Mouse (Mus musculus) liver, adult 2 months (tissue): Measurements from ENCODE around the gene Gm11034. TPM values are rescaled to one million over a fixed set of nuclear protein-coding genes. Genes with fewer than 3 reads are reported as not detected.

Experiments used
- DNase-seq: peaks from one replicate; pipeline ENCODE4 v3.0.0-alpha.2; 2011; ENCODE audit warnings: low read depth, low spot score; ENCODE audit errors: extremely low read depth
- H3K27ac ChIP-seq: fragments of 200-500 bp; replicated peaks from 2 replicates; pipeline ENCODE4 v1.5.1; 2012; ENCODE audit warnings: low read depth, mild to moderate bottlenecking, control low read depth, inconsistent platforms, low read length; ENCODE audit not compliant: insufficient read depth
- H3K27me3 ChIP-seq: fragments of 200-500 bp; 2 replicates; pipeline ENCODE4 v1.6.1; 2012; ENCODE audit warnings: mild to moderate bottlenecking, moderate library complexity, low read length, inconsistent platforms; ENCODE audit not compliant: control insufficient read depth, insufficient read depth
- H3K36me3 ChIP-seq: fragments of 200-500 bp; 2 replicates; pipeline ENCODE4 v1.6.1; 2012; ENCODE audit warnings: low read length, inconsistent platforms; ENCODE audit not compliant: control insufficient read depth, insufficient read depth
- H3K4me1 ChIP-seq: fragments of 200-500 bp; 2 replicates; pipeline ENCODE4 v1.6.1; 2011; ENCODE audit warnings: low read length; ENCODE audit not compliant: control insufficient read depth, insufficient read depth
- H3K4me3 ChIP-seq: fragments of 200-500 bp; 2 replicates; pipeline ENCODE4 v1.5.1; 2011; ENCODE audit warnings: low read depth, mild to moderate bottlenecking, control low read depth, low read length, moderate library complexity; ENCODE audit not compliant: insufficient read depth
- H3K79me2 ChIP-seq: fragments of 200-500 bp; 2 replicates; pipeline ENCODE4 v1.6.1; 2012; ENCODE audit warnings: inconsistent platforms, mild to moderate bottlenecking, low read length, moderate library complexity; ENCODE audit not compliant: control insufficient read depth, insufficient read depth
- H3K9ac ChIP-seq: fragments of 200-500 bp; 2 replicates; pipeline ENCODE4 v1.6.1; 2012; ENCODE audit warnings: low read depth, mild to moderate bottlenecking, control low read depth, inconsistent platforms, low read length
- CTCF ChIP-seq: fragments of 200-500 bp; IDR thresholded peaks from 2 replicates; pipeline ENCODE4 v1.5.1; 2011; ENCODE audit warnings: low read depth, low read length, control low read depth
- POLR2A ChIP-seq: fragments of 200-500 bp; IDR thresholded peaks from 2 replicates; pipeline ENCODE4 v1.6.1; 2011; ENCODE audit warnings: low read length, control low read depth; ENCODE audit not compliant: insufficient read depth; ENCODE audit errors: extremely low read depth
- WGBS: fragments of 180-500 bp; shearing (Covaris S2); methylation state at CpG from one replicate; pipeline ENCODE4 v1.1.7; 2018; 5-methylcytosine and 5-hydroxymethylcytosine counted together
- polyA plus RNA-seq: library from polyadenylated mRNA; depleted of rRNA; stranded (reverse); fragments of >200 nt; gene quantifications from 2 replicates; pipeline ENCODE4 v1.2.3, GENCODE M21; 2012
- total RNA-seq: library from RNA; depleted of rRNA; stranded (reverse); fragments of >200 nt; gene quantifications from 2 replicates; pipeline ENCODE4 v1.2.3, GENCODE M21; 2014

Gene Gm11034
- total and polyA plus RNA-seq, 2 experiments = not detected

- no peak overlapping the region; the same call in 1 of the 2 replicates for H3K27ac ChIP-seq
Measured at GRCm38 (mm10) chr8:72210222-72210621, 3.2 kb downstream of the Gm11034 start.

GRCm38 (mm10) chr8:72208582-72208981, 4.9 kb downstream of the Gm11034 start:
- peak; percentile 56 for DNase-seq
- WGBS = 48% methylated on average over 1 of the region's 1 CpGs
- no peaks in the 10 kb centered on the region for H3K79me2 ChIP-seq
- no peak overlapping the region for H3K4me3 ChIP-seq
- peaks cover 1% of the 10 kb centered on the region; the same call in 1 of the 2 replicates for H3K4me1 ChIP-seq
- H3K27ac ChIP-seq = peak overlapping the region; percentile 57; the same call in 1 of the 2 replicates
- H3K27me3 ChIP-seq = no peaks in the 10 kb centered on the region
- H3K36me3 ChIP-seq = no peaks in the 10 kb centered on the region
- TF ChIP-seq POLR2A = no peak
- no peak for TF ChIP-seq CTCF
- no peak overlapping the region for H3K9ac ChIP-seq

More at GRCm38 (mm10) chr8:72210222-72210621, 3.2 kb downstream of the Gm11034 start:
- 56% methylated on average over 4 of the region's 4 CpGs for WGBS
- peak; percentile 27 for DNase-seq
- no peak overlapping the region for H3K4me3 ChIP-seq
- peaks cover 1% of the 10 kb centered on the region; the same call in 1 of the 2 replicates for H3K4me1 ChIP-seq
- TF ChIP-seq CTCF (no peak), POLR2A (no peak)
- H3K9ac ChIP-seq = no peak overlapping the region
- no peaks in the 10 kb centered on the region for H3K36me3 ChIP-seq
- no peaks in the 10 kb centered on the region for H3K79me2 ChIP-seq
- H3K27me3 ChIP-seq = no peaks in the 10 kb centered on the region

- no peaks in the 10 kb centered on the region for H3K4me1 ChIP-seq
- H3K9ac ChIP-seq = no peak overlapping the region
- H3K36me3 ChIP-seq = no peaks in the 10 kb centered on the region
- 72% methylated on average over 8 of the region's 8 CpGs for WGBS
- no peak for DNase-seq
- TF ChIP-seq POLR2A (no peak), CTCF (no peak)
- H3K27ac ChIP-seq = no peak overlapping the region
- H3K4me3 ChIP-seq = no peak overlapping the region
- H3K27me3 ChIP-seq = no peaks in the 10 kb centered on the region
- no peaks in the 10 kb centered on the region for H3K79me2 ChIP-seq
Measured at GRCm38 (mm10) chr8:72197997-72198396, 15.4 kb downstream of the Gm11034 start.

- H3K27me3 ChIP-seq = no peaks in the 10 kb centered on the region
- no peaks in the 10 kb centered on the region for H3K36me3 ChIP-seq
- H3K79me2 ChIP-seq = no peaks in the 10 kb centered on the region
- DNase-seq = no peak
- TF ChIP-seq CTCF (no peak), POLR2A (no peak)
- no peak overlapping the region for H3K4me3 ChIP-seq
- no peak overlapping the region for H3K9ac ChIP-seq
- H3K27ac ChIP-seq = no peak overlapping the region
- H3K4me1 ChIP-seq = no peaks in the 10 kb centered on the region
Measured at GRCm38 (mm10) chr8:72192065-72192464, 21.4 kb downstream of the Gm11034 start.

GRCm38 (mm10) chr8:72190215-72190539, 23.3 kb downstream of the Gm11034 start:
- H3K4me3 ChIP-seq = no peak overlapping the region
- no peak overlapping the region for H3K27ac ChIP-seq

GRCm38 (mm10) chr8:72189417-72190214, 23.8 kb downstream of the Gm11034 start, which contains the start of gene Hsh2d:
Gene Hsh2d (plus strand): TSS chr8:72189638.
- WGBS = 66% methylated on average over 12 of the region's 12 CpGs
- Histone ChIP-seq H3K36me3 (no peaks in the 10 kb centered on the region), H3K4me1 (no peaks in the 10 kb centered on the region), H3K27me3 (no peaks in the 10 kb centered on the region), H3K79me2 (no peaks in the 10 kb centered on the region), H3K27ac (no peak within 1 kb of the TSS), H3K4me3 (peak within 1 kb of the TSS; percentile 21; the same call in 1 of the 2 replicates), H3K9ac (no peak within 1 kb of the TSS)
- no peak for TF ChIP-seq CTCF
- no peak for TF ChIP-seq POLR2A
- DNase-seq = no peak

More at GRCm38 (mm10) chr8:72190215-72190539, 23.3 kb downstream of the Gm11034 start:
- Histone ChIP-seq H3K36me3 (no peaks in the 10 kb centered on the region), H3K79me2 (no peaks in the 10 kb centered on the region), H3K9ac (no peak overlapping the region), H3K4me1 (no peaks in the 10 kb centered on the region), H3K27me3 (no peaks in the 10 kb centered on the region)
- no peak for DNase-seq
- no peak for TF ChIP-seq POLR2A
- no peak for TF ChIP-seq CTCF
- WGBS = 83% methylated on average over 2 of the region's 2 CpGs
